Mouse (Mus musculus) kidney, postnatal 36 days (tissue): ENCODE results near the gene Magea6.
"Not testable (repeated sequence)": the region's sequence is repeated elsewhere in the genome, so short reads cannot be mapped to it uniquely, and the experiment has no call there.

ENCODE experiments used
- DNase-seq, 2 experiments: peaks; one replicate each; pipeline ENCODE4 v3.0.0; 2021 to 2022; ENCODE audit warnings: mixed read lengths in 2 of 2

Magea6 gene

GRCm38 (mm10) chrX:154935887-154936286 lies at the start of gene Magea6:
Magea6 (minus strand) TSS chrX:154935987.
- not testable (repeated sequence) for DNase-seq

- not testable (repeated sequence) for DNase-seq
These were observed 13.6 kb upstream of the Magea6 start, which contains the start of gene Magea3 for GRCm38 (mm10) chrX:154949405-154949804. Magea3 (minus strand) TSS chrX:154949505.

GRCm38 (mm10) chrX:154890167-154890566 lies 45.6 kb downstream of the Magea6 start, which contains the start of gene Cldn34b1:
Cldn34b1 (minus strand) TSS chrX:154890267.
- DNase-seq: not testable (repeated sequence)
